Mouse (Mus musculus) kidney, embryonic 15.5 days (tissue): ENCODE measurements around the gene Vmn2r121. TPM values are rescaled to one million over a fixed set of nuclear protein-coding genes. Genes with fewer than 3 reads are reported as not detected.

Source experiments
- ATAC-seq: fragments of 200-750 bp; cut with Nextera tagmentation; replicated peaks from 2 replicates; pipeline ENCODE4 v1.8.0; 2017; ENCODE audit warnings: moderate TSS enrichment; ENCODE audit not compliant: low FRiP score
- H3K27ac ChIP-seq: fragments of 300-500 bp; sonication (generic); 2 replicates; pipeline ENCODE4 v1.5.1; 2015; ENCODE audit warnings: mild to moderate bottlenecking, inconsistent platforms
- H3K27me3 ChIP-seq: fragments of 300-500 bp; sonication (generic); 2 replicates; pipeline ENCODE4 v1.6.1; 2015; ENCODE audit warnings: inconsistent platforms
- H3K36me3 ChIP-seq: fragments of 300-500 bp; sonication (generic); 2 replicates; pipeline ENCODE4 v1.6.1; 2015; ENCODE audit warnings: inconsistent platforms
- H3K4me1 ChIP-seq: fragments of 300-500 bp; sonication (generic); 2 replicates; pipeline ENCODE4 v1.6.1; 2015; ENCODE audit warnings: inconsistent platforms
- H3K4me2 ChIP-seq: fragments of 300-500 bp; sonication (generic); 2 replicates; pipeline ENCODE4 v1.6.1; 2015; ENCODE audit warnings: moderate library complexity, mild to moderate bottlenecking, inconsistent platforms
- H3K4me3 ChIP-seq: fragments of 300-500 bp; sonication (generic); replicated peaks from 2 replicates; pipeline ENCODE4 v1.5.1; 2015; ENCODE audit warnings: mild to moderate bottlenecking, inconsistent platforms
- H3K9ac ChIP-seq: fragments of 300-500 bp; sonication (generic); 2 replicates; pipeline ENCODE4 v1.6.1; 2015; ENCODE audit warnings: mild to moderate bottlenecking, inconsistent platforms
- H3K9me3 ChIP-seq: fragments of 300-500 bp; sonication (generic); replicated peaks from 2 replicates; pipeline ENCODE4 v1.6.1; 2016; ENCODE audit warnings: inconsistent platforms
- WGBS: fragments of 180-500 bp; shearing (Covaris S2); methylation state at CpG from one replicate; pipeline ENCODE4 v1.1.7; 2015; ENCODE audit warnings: mixed read lengths; 5-methylcytosine and 5-hydroxymethylcytosine counted together
- polyA plus RNA-seq: library from polyadenylated mRNA; unstranded; fragments of >200 nt; fragmentation: Nextera tagmentation; extraction: Ambion mirVana; gene quantifications from 2 replicates; pipeline ENCODE4 v1.2.1, GENCODE M21; 2015

The Vmn2r121 gene
- polyA plus RNA-seq = not detected in 2 replicates

GRCm38 (mm10) chrX:124135852-124136251, at the start of gene Vmn2r121:
TSS of gene Vmn2r121 (minus strand) at chrX:124135952.
- H3K9ac ChIP-seq = no peak within 1 kb of the TSS

More at GRCm38 (mm10) chrX:124135852-124136251, at the start of gene Vmn2r121:
- no peak within 1 kb of the TSS for H3K4me3 ChIP-seq
- H3K4me1 ChIP-seq = no peaks in the 10 kb centered on the region
- H3K36me3 ChIP-seq = no peaks in the 10 kb centered on the region
- ATAC-seq = no peak
- no peaks in the 10 kb centered on the region for H3K9me3 ChIP-seq
- 80% methylated on average over 5 of the region's 5 CpGs for WGBS
- no peak within 1 kb of the TSS for H3K4me2 ChIP-seq
- H3K27ac ChIP-seq = no peak within 1 kb of the TSS
- H3K27me3 ChIP-seq = no peaks in the 10 kb centered on the region
